Mouse (Mus musculus): ENCODE data around the gene Kif1a.

GRCm38 (mm10) chr1:92979073-92979602 is 122.6 kb downstream of the Kif1a start:
- TF ChIP-seq CTCF (IDR thresholded peaks at IDR 0.05; ENCODE audit: low read depth) (no peak), EP300 (IDR thresholded peaks at IDR 0.05; ENCODE audit: low read depth) (no peak)

Measured in heart, postnatal 0 days (tissue).